Mouse (Mus musculus): Measurements from ENCODE around the gene Dennd5a. TPM values are rescaled to one million over a fixed set of nuclear protein-coding genes. Genes with fewer than 3 reads are reported as not detected.

The Dennd5a gene
- polyA plus RNA-seq (2014; fragmentation: Nextera tagmentation; extraction: Ambion mirVana) = 51.4 and 51.7 TPM in 2 replicates

DNA sequence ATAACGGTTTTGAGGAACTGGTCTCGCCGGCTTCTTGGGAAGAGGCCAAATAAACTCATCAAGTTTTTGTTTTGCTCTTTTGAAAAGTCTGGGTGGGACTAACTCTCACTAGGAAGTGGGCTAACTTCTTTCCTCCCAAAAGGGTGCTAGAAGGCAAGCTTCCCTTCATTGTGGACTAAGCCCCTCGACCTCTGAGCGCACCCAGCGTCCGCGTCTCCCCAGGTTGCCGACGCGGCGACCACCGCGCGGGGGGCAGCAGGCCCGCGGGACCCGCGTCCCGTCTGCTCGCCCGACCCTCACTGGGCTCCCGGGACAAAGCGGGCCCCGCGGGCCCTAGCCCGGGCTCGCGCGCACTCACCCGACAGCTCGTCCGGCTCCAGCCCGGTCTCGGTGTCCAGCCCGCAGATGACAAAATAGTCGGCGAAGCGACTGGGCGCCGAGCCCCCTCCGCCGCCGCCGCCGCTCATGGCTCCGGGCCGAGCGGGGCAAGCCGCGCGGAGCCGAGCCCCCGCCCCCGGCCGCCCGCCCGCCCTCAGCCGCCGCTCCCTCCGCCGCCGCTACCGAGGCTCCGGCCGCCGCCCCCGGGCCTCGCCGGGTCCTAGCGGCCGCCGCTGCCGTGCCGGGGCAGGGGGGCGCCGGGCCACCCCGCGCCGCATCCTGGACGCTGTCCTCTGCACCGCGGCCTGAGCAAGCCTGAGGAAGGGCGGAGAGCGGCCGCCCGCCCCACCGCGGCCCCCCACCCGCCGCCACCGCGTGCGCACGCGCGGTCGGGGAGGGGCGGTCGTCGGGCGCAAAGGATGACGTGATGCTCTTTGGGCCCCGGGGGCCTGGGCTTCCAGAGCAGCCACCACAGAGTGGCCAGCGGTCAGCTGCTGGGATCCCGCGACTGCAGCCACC, at the start of gene Dennd5a:
Gene Dennd5a (minus strand): TSS at position 755 of the 897 bp plus-strand sequence.
- no peaks in the 10 kb centered on the region for H3K27me3 ChIP-seq (ENCODE audit: insufficient read depth, low read length)
- peak within 1 kb of the TSS; percentile 91 for H3K9ac ChIP-seq
- TF ChIP-seq CTCF (IDR thresholded peaks at IDR 0.05; ENCODE audit: low read depth) = no peak
- no peaks in the 10 kb centered on the region; the same call in 1 of the 2 replicates for H3K9me3 ChIP-seq (ENCODE audit: low read depth, low read length)
- peaks cover 10% of the 10 kb centered on the region for H3K4me1 ChIP-seq (ENCODE audit: insufficient read depth)
- H3K27ac ChIP-seq (ENCODE audit: low read depth) = peak within 1 kb of the TSS; percentile 92
- peak within 1 kb of the TSS; percentile 72 for H3K4me3 ChIP-seq (ENCODE audit: low read depth, low read length)
- DNase-seq (peak; percentile 91), ATAC-seq (ENCODE audit: insufficient read depth) (peak; percentile 94)
- WGBS = 0% methylated on average over 71 of the region's 107 CpGs
- no peaks in the 10 kb centered on the region for H3K36me3 ChIP-seq (ENCODE audit: insufficient read depth)
- peak within 1 kb of the TSS; percentile 76 for H3K4me2 ChIP-seq

DNA sequence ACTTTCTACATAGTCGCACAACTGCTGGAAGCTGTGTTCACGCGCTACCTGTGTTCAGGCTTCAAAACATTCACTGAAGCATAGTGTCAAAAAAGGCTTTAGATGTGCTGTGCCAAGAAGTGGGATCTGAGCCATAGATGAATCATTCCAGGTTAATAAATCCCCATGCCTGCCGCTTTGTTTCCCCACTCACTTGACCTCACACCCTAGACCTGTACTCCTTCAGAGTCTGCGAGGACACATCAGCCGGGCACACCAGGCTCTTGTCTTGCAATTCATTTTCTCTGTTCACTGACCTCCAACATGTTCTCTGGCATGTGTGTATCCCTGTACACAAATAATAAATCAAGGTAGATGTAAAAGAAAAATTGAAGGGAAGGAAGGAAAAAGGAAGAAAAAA, 48.8 kb upstream of the Dennd5a start:
- 75% methylated on average over 6 of the region's 6 CpGs for WGBS
- Histone ChIP-seq H3K27me3 (ENCODE audit: insufficient read depth, low read length) (no peaks in the 10 kb centered on the region), H3K4me1 (ENCODE audit: insufficient read depth) (no peaks in the 10 kb centered on the region), H3K4me2 (no peak overlapping the region), H3K9ac (no peak overlapping the region), H3K36me3 (ENCODE audit: insufficient read depth) (no peaks in the 10 kb centered on the region), H3K27ac (ENCODE audit: low read depth) (no peak overlapping the region), H3K4me3 (ENCODE audit: low read depth, low read length) (no peak overlapping the region), H3K9me3 (ENCODE audit: low read depth, low read length) (no peaks in the 10 kb centered on the region)
- ATAC-seq (ENCODE audit: insufficient read depth) (no peak), DNase-seq (no peak)
- no peak for TF ChIP-seq CTCF (IDR thresholded peaks at IDR 0.05; ENCODE audit: low read depth)

DNA sequence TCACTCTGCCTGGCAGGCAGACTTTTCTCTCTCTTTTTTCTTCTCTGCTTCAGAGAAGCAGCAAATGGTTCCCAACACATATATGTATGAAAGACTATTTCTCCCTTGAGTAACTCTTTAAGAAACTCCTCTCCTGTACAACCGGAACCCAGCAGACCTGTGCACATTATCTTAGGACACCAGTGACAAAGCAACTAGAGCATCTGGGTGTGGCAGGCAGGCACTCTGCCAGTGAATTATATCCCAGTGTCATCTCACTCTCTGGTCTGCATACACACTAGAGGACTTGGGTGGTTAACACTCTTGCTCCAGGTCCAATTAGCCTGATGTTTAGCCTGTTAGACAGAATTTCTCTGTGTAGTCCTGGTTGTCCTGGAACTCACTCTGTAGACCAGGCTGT, 48.2 kb upstream of the Dennd5a start:
- no peak for ATAC-seq (ENCODE audit: insufficient read depth)
- Histone ChIP-seq H3K4me2 (no peak overlapping the region), H3K4me1 (ENCODE audit: insufficient read depth) (no peaks in the 10 kb centered on the region), H3K27me3 (ENCODE audit: insufficient read depth, low read length) (no peaks in the 10 kb centered on the region), H3K9me3 (ENCODE audit: low read depth, low read length) (no peaks in the 10 kb centered on the region), H3K4me3 (ENCODE audit: low read depth, low read length) (no peak overlapping the region), H3K36me3 (ENCODE audit: insufficient read depth) (no peaks in the 10 kb centered on the region), H3K9ac (no peak overlapping the region), H3K27ac (ENCODE audit: low read depth) (no peak overlapping the region)
- TF ChIP-seq CTCF (IDR thresholded peaks at IDR 0.05; ENCODE audit: low read depth) = no peak
- WGBS = 86% methylated on average over 1 of the region's 1 CpGs
- no peak for DNase-seq

DNA sequence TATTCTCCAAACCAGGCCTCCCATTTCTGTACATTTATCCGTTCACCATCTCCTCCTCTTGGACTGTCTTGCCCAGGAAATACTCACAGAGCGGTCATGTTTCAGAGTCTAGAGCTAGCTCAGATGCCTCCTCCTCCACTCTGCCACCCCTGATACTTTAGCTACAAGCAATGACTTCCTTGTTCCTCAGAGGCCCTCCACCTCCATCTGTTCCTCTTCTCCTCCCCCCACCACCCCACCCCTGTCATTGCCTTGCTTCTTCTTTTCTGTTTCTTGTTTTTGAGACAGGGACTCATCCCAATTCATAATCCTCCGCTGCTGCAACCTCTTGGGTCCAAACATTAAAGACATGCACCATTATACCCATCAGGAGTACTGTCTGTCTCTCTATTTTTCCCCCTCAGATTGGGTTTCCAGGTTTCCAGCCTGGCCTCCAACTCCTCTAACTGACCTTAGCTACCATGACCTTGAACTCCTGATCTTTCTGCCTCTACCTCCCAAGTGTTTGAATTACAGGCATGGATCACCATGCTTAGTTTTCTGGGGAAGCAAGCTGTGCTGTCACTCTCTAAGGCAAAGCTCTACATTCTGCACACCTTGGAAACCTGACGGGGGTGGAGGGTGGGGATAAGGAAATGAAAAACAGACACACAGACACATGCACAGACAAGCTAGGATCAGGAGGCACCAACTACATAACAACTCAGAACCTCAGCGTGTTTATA, 46.4 kb upstream of the Dennd5a start:
- ATAC-seq (ENCODE audit: insufficient read depth) (no peak), DNase-seq (no peak)
- Histone ChIP-seq H3K27me3 (ENCODE audit: insufficient read depth, low read length) (no peaks in the 10 kb centered on the region), H3K4me3 (ENCODE audit: low read depth, low read length) (no peak overlapping the region), H3K9me3 (ENCODE audit: low read depth, low read length) (no peaks in the 10 kb centered on the region), H3K36me3 (ENCODE audit: insufficient read depth) (no peaks in the 10 kb centered on the region), H3K27ac (ENCODE audit: low read depth) (no peak overlapping the region), H3K9ac (no peak overlapping the region), H3K4me1 (ENCODE audit: insufficient read depth) (no peaks in the 10 kb centered on the region), H3K4me2 (no peak overlapping the region)
- WGBS = 77% methylated on average over 5 of the region's 5 CpGs
- no peak for TF ChIP-seq CTCF (IDR thresholded peaks at IDR 0.05; ENCODE audit: low read depth)

DNA sequence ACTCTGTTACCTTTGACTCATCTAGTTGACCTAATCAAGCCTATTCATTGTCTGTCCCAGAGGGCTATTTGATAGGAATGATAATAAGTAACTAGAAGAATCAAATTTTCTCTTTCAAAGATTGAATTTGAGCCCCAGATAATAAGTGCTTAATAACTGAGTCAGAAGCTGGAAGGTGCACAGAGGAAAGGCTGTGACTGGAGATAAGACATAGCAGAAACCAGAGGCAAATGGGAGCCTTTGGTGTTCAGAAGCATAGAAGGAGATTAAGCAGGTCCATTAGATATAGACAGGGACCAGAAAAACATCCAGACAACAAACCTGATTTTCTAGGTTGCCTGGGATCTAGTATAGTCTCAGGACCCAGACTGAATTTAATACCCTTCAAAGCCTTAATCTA, 45.7 kb upstream of the Dennd5a start:
- no peaks in the 10 kb centered on the region for H3K27me3 ChIP-seq (ENCODE audit: insufficient read depth, low read length)
- ATAC-seq (ENCODE audit: insufficient read depth) = no peak

DNA sequence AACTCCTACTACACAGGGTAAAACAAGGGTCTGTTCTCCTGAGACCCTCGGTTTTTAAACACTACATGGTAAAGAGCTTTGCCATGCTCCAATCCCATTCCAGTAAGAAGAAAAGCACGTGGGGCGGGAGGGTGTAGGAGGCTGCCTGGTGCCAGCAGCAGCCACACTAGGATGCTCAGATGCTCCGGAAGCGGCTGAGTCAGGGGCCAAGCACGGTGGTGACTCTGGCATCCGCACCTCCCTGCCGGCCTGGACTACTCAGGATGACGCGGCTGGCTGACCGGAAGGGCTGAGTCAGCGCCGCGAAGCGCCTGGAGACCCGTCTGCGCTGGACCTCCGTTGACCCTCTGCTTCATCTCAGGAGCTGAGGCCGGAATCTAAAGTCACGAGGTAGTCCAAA, 42.7 kb upstream of the Dennd5a start:
- peak; percentile 58 for DNase-seq
- 0 out of 2 replicates have a peak overlapping the region, but pooled peaks have one; percentile 8 for H3K4me3 ChIP-seq (ENCODE audit: low read depth, low read length)
- no peaks in the 10 kb centered on the region for H3K4me1 ChIP-seq (ENCODE audit: insufficient read depth)
- no peaks in the 10 kb centered on the region for H3K9me3 ChIP-seq (ENCODE audit: low read depth, low read length)
- no peak overlapping the region for H3K27ac ChIP-seq (ENCODE audit: low read depth)
- ATAC-seq (ENCODE audit: insufficient read depth) = peak; percentile 76; the same call in 1 of the 2 replicates
- no peaks in the 10 kb centered on the region for H3K27me3 ChIP-seq (ENCODE audit: insufficient read depth, low read length)
- peak overlapping the region; percentile 23; the same call in 1 of the 2 replicates for H3K9ac ChIP-seq
- peak overlapping the region; percentile 51 for H3K4me2 ChIP-seq
- H3K36me3 ChIP-seq (ENCODE audit: insufficient read depth) = no peaks in the 10 kb centered on the region
- WGBS = 16% methylated on average over 20 of the region's 20 CpGs
- TF ChIP-seq CTCF (IDR thresholded peaks at IDR 0.05; ENCODE audit: low read depth) = no peak

More for the DNA sequence above, 45.7 kb upstream of the Dennd5a start:
- no peak overlapping the region for H3K4me2 ChIP-seq
- H3K4me1 ChIP-seq (ENCODE audit: insufficient read depth) = no peaks in the 10 kb centered on the region
- no peak overlapping the region for H3K4me3 ChIP-seq (ENCODE audit: low read depth, low read length)
- H3K36me3 ChIP-seq (ENCODE audit: insufficient read depth) = no peaks in the 10 kb centered on the region
- no peak for TF ChIP-seq CTCF (IDR thresholded peaks at IDR 0.05; ENCODE audit: low read depth)
- no peak overlapping the region for H3K9ac ChIP-seq
- DNase-seq = no peak
- H3K27ac ChIP-seq (ENCODE audit: low read depth) = no peak overlapping the region
- H3K9me3 ChIP-seq (ENCODE audit: low read depth, low read length) = no peaks in the 10 kb centered on the region

DNA sequence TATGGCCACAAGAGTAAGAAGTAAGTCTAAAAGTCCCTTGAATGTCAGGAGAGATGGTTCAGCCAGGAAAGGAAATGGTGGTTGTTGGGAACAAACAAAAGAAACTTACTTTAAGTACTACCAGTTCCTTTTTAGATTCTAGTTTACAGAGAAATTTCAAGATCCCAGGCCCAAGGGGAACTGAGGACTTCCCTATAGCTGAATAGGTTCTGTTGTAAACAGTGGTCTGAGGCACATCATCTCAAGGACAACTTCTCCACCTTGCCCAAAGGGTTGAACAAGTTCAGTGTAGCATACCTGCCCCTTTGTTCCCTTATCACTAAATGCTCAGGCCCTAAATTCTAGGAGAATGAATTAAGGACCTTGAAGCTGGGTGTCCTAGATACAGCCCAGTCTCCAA, 41.8 kb upstream of the Dennd5a start:
- no peak overlapping the region for H3K9ac ChIP-seq
- no peaks in the 10 kb centered on the region for H3K9me3 ChIP-seq (ENCODE audit: low read depth, low read length)
- no peak overlapping the region for H3K4me3 ChIP-seq (ENCODE audit: low read depth, low read length)
- ATAC-seq (ENCODE audit: insufficient read depth) (no peak), DNase-seq (no peak)
- no peak overlapping the region for H3K27ac ChIP-seq (ENCODE audit: low read depth)
- no peaks in the 10 kb centered on the region for H3K4me1 ChIP-seq (ENCODE audit: insufficient read depth)
- no peak overlapping the region for H3K4me2 ChIP-seq
- no peaks in the 10 kb centered on the region for H3K36me3 ChIP-seq (ENCODE audit: insufficient read depth)
- no peak for TF ChIP-seq CTCF (IDR thresholded peaks at IDR 0.05; ENCODE audit: low read depth)
- no peaks in the 10 kb centered on the region for H3K27me3 ChIP-seq (ENCODE audit: insufficient read depth, low read length)

Data from lung, embryonic 14.5 days (tissue).